Mouse (Mus musculus) liver, postnatal 0 days (tissue): ENCODE measurements around the gene Slco4a1. TPM values are rescaled to one million over a fixed set of nuclear protein-coding genes. Genes with fewer than 3 reads are reported as not detected.

Experiments
- ATAC-seq: fragments of 200-750 bp; cut with Nextera tagmentation; 2 replicates; pipeline ENCODE4 v1.8.0; 2017; ENCODE audit warnings: mild to moderate bottlenecking, moderate library complexity
- DNase-seq: peaks from one replicate; pipeline ENCODE4 v3.0.0-alpha.2; 2016
- H3K27ac ChIP-seq: fragments of 300-500 bp; sonication (generic); 2 replicates; pipeline ENCODE4 v1.5.1; 2014; ENCODE audit warnings: antibody characterized with exemption, moderate library complexity, mild to moderate bottlenecking, low read depth
- H3K27me3 ChIP-seq: fragments of 300-500 bp; sonication (generic); 2 replicates; pipeline ENCODE4 v1.6.1; 2014; ENCODE audit warnings: low read length, control low read depth, mixed read lengths; ENCODE audit not compliant: insufficient read depth
- H3K36me3 ChIP-seq: fragments of 300-500 bp; sonication (generic); replicated peaks from 2 replicates; pipeline ENCODE4 v1.6.1; 2014; ENCODE audit warnings: mild to moderate bottlenecking, control low read depth, low read length, moderate library complexity, mixed read lengths; ENCODE audit not compliant: insufficient read depth
- H3K4me1 ChIP-seq: fragments of 300-500 bp; sonication (generic); 2 replicates; pipeline ENCODE4 v1.6.1; 2014; ENCODE audit warnings: antibody characterized with exemption, mild to moderate bottlenecking, control low read depth; ENCODE audit not compliant: insufficient read depth
- H3K4me2 ChIP-seq: fragments of 300-500 bp; sonication (generic); 2 replicates; pipeline ENCODE4 v1.6.1; 2014; ENCODE audit warnings: low read depth, mild to moderate bottlenecking, low read length, moderate library complexity, mixed read lengths
- H3K4me3 ChIP-seq: fragments of 300-500 bp; sonication (generic); 2 replicates; pipeline ENCODE4 v1.5.1; 2014; ENCODE audit warnings: low read depth, low read length
- H3K9ac ChIP-seq: fragments of 300-500 bp; sonication (generic); replicated peaks from 2 replicates; pipeline ENCODE4 v1.6.1; 2014; ENCODE audit warnings: mild to moderate bottlenecking, moderate library complexity
- H3K9me3 ChIP-seq: fragments of 300-500 bp; sonication (generic); 2 replicates; pipeline ENCODE4 v1.6.1; 2016; ENCODE audit warnings: mild to moderate bottlenecking, control low read depth, low read length, mixed read lengths
- CTCF ChIP-seq: sonication (generic); IDR thresholded peaks from 2 replicates; pipeline ENCODE4 v1.5.1; 2016; ENCODE audit warnings: antibody characterized with exemption, low read depth
- EP300 ChIP-seq: IDR thresholded peaks from 2 replicates; pipeline ENCODE4 v1.6.1; 2016; ENCODE audit warnings: antibody characterized with exemption, low read depth, mild to moderate bottlenecking
- WGBS: fragments of 180-500 bp; shearing (Covaris S2); extraction: QIAGEN DNeasy Blood & Tissue Kit; methylation state at CpG from one replicate; pipeline ENCODE4 v1.1.7; 2014; ENCODE audit not compliant: insufficient replicate concordance; 5-methylcytosine and 5-hydroxymethylcytosine counted together
- polyA plus RNA-seq: library from polyadenylated mRNA; unstranded; fragments of >200 nt; fragmentation: Nextera tagmentation; extraction: Ambion mirVana; gene quantifications from 2 replicates; pipeline ENCODE4 v1.2.1, GENCODE M21; 2015

Slco4a1 gene
- polyA plus RNA-seq, 1 experiment from 2014 or later = 0.86 TPM

DNA sequence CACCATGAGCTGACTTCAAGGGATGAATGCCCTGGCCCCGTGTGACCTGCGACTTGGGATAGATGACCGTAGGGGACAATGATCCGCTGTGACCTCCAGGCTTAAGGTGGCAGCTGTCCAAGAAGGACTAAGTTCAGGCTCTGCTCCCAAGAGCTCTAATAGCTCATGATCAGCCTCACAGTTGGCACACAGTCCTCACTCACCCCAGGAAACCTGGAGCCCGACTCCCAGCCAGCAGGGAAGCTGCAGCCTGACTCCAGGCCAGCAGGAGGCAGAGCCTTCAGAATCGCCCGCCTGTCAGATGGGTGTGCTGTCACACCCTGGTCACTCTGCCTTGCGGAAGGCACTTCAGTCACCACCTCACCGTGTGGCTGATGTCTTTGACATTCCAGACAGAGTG, 13.7 kb downstream of the Slco4a1 start:
- Histone ChIP-seq H3K9me3 (no peaks in the 10 kb centered on the region), H3K4me2 (no peak overlapping the region), H3K9ac (no peak overlapping the region), H3K4me1 (no peaks in the 10 kb centered on the region), H3K4me3 (no peak overlapping the region), H3K36me3 (no peaks in the 10 kb centered on the region), H3K27me3 (0 out of 2 replicates have a peak, but pooled peaks cover 9% of the 10 kb centered on the region), H3K27ac (no peak overlapping the region)
- WGBS = 75% methylated on average over 9 of the region's 9 CpGs
- peak; percentile 33; the same call in 1 of the 2 replicates for ATAC-seq
- TF ChIP-seq CTCF (0 out of 2 replicates have a peak, but pooled peaks have one; percentile 27), EP300 (no peak)
- no peak for DNase-seq

DNA sequence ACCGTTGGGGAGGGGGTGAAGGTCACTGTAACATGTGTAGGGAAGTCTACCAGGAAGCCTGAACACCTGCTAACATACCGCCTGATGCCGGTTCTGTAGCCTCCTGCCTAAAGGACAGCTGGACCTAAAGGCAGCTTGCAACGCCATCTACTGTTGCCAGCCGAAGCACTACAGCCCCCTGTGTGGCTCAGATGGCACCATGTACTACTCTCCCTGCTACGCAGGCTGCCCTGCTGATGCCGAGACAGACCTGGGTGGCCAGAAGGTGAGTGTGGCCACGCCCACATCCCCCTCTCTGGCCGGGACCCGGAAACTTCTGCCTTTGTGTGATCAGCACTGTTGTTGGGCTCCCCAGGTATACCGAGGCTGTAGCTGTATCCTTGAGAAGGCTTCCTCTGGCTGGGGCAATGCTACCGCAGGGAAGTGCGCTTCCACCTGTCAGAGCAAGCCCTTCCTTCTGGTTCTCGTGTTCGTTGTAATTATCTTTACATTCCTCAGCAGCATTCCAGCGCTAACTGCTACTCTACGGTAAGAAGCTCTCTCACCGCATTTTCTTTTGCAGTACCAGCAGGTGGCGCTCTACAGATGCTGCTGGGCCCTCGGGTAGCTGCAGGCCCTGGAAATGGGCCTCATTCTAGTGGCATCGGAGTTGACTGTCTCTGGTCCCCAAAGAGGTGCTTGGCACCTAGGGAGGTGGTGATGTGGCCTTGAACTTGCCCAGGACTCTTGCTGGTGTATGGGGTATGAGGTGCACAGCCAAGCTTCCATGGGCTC, 16.4 kb downstream of the Slco4a1 start:
- DNase-seq (peak; percentile 44), ATAC-seq (peak; percentile 54)
- Histone ChIP-seq H3K9me3 (no peaks in the 10 kb centered on the region), H3K27me3 (0 out of 2 replicates have a peak, but pooled peaks cover 8% of the 10 kb centered on the region), H3K4me2 (no peak overlapping the region), H3K36me3 (no peaks in the 10 kb centered on the region), H3K4me1 (no peaks in the 10 kb centered on the region), H3K27ac (no peak overlapping the region), H3K4me3 (no peak overlapping the region), H3K9ac (no peak overlapping the region)
- 25% methylated on average over 21 of the region's 21 CpGs for WGBS
- TF ChIP-seq EP300 = no peak
- TF ChIP-seq CTCF = peak; percentile 81

DNA sequence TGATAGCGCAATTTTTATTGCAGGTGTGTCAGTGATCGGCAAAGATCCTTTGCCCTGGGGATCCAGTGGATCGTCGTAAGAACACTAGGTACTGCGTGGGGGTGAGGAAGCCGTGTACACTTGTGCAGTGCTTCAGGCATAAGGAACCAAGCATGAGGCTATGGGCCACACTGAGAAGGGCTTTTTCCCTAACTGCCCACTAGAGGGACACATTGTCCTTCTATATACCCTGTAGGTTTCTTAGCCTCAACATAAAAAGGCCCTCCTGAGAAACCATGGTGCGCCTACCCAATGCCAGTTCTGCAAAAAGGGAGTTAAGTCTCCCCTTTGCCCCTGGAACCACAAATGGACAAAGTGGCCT, 17.0 kb downstream of the Slco4a1 start:
- Histone ChIP-seq H3K4me2 (no peak overlapping the region), H3K9ac (no peak overlapping the region), H3K36me3 (no peaks in the 10 kb centered on the region), H3K4me1 (no peaks in the 10 kb centered on the region), H3K27ac (no peak overlapping the region), H3K9me3 (no peaks in the 10 kb centered on the region), H3K27me3 (0 out of 2 replicates have a peak, but pooled peaks cover 8% of the 10 kb centered on the region), H3K4me3 (no peak overlapping the region)
- 50% methylated on average over 7 of the region's 7 CpGs for WGBS
- peak; percentile 63; the same call in 1 of the 2 replicates for ATAC-seq
- peak; percentile 24 for DNase-seq
- peak; percentile 61 for TF ChIP-seq CTCF
- TF ChIP-seq EP300 = no peak

DNA sequence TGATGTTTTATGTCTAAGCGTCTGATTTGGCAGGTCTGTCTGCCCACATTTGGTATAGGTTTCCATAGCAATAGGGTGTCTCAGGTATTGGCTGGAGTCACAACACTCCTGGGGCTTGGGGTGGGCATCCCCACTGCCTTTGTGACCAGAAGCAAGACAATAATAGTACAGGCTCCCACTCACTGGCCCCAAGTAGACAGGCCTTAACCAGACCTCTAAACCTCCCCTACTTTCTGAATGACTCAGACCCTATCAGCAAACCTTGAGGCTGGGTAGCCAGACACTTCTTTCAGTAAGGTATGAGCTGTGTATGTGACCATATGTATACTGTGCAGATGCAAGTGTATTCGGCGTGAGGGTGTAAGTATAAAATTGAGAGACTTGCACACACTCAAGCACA, 18.8 kb downstream of the Slco4a1 start:
- TF ChIP-seq EP300 = no peak
- no peak for TF ChIP-seq CTCF
- Histone ChIP-seq H3K9me3 (no peaks in the 10 kb centered on the region), H3K27ac (no peak overlapping the region), H3K36me3 (no peaks in the 10 kb centered on the region), H3K4me1 (no peaks in the 10 kb centered on the region), H3K4me3 (no peak overlapping the region), H3K9ac (no peak overlapping the region), H3K4me2 (no peak overlapping the region), H3K27me3 (0 out of 2 replicates have a peak, but pooled peaks cover 8% of the 10 kb centered on the region)
- no peak for ATAC-seq
- 82% methylated on average over 3 of the region's 3 CpGs for WGBS
- no peak for DNase-seq

DNA sequence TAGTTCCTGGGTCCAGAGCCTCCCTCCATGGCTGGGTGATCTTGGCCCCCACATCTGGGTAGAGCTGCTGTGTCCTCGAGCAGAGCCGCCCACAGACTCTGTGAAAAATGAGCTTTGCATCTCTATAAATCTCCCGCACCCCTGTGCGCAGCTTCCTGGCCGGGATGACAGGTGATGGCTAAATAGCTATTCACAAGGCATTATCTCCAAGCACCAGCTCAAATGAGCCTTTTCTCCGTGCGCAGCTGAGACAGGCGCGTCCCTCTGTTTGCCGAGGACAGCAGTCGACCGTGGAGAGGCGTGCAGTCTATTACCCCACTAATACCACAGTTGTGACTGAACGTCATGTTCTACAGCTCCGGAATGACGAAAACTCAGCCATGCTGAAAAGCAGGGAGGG, 26.2 kb downstream of the Slco4a1 start:
- DNase-seq (no peak), ATAC-seq (no peak)
- H3K4me2 ChIP-seq = no peak overlapping the region
- no peaks in the 10 kb centered on the region for H3K36me3 ChIP-seq
- no peak overlapping the region for H3K4me3 ChIP-seq
- no peak overlapping the region for H3K27ac ChIP-seq
- H3K4me1 ChIP-seq = no peaks in the 10 kb centered on the region
- no peak for TF ChIP-seq EP300
- TF ChIP-seq CTCF = no peak
- no peaks in the 10 kb centered on the region for H3K9me3 ChIP-seq
- no peak overlapping the region for H3K9ac ChIP-seq
- WGBS = 33% methylated on average over 16 of the region's 16 CpGs
- H3K27me3 ChIP-seq = peaks cover 8% of the 10 kb centered on the region; the same call in 1 of the 2 replicates

DNA sequence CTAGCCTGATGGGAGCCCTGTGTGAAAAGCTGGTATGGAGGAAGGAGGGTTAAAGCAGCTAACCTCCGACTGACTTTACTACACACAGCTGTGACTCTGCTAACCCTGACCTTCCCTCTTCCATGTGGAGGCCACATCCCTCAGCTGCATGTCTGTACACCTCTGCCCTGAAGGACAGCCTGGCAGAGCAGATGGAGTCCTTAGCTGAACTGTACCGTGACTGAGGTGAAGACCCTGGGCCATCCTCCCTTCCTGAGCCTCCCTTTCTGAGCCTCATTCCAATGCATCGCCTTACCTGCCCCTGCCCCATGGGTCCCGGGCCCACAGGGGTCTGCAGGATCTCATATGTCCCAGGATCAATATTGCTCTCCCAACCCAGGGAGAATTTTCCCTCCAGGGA, 28.8 kb downstream of the Slco4a1 start:
- DNase-seq = no peak
- H3K4me2 ChIP-seq = no peak overlapping the region
- H3K27ac ChIP-seq = no peak overlapping the region
- H3K4me1 ChIP-seq = no peaks in the 10 kb centered on the region
- 73% methylated on average over 4 of the region's 4 CpGs for WGBS
- H3K4me3 ChIP-seq = no peak overlapping the region
- H3K9me3 ChIP-seq = no peaks in the 10 kb centered on the region
- H3K27me3 ChIP-seq = peaks cover 17% of the 10 kb centered on the region; the same call in 1 of the 2 replicates
- ATAC-seq = no peak
- TF ChIP-seq EP300 (no peak), CTCF (no peak)
- no peak overlapping the region for H3K9ac ChIP-seq
- no peaks in the 10 kb centered on the region for H3K36me3 ChIP-seq
